Mouse (Mus musculus) stomach, embryonic 14.5 days (tissue): ENCODE measurements around the gene Zdhhc9. TPM values are rescaled to one million over a fixed set of nuclear protein-coding genes. Genes with fewer than 3 reads are reported as not detected.

Experiments used
- ATAC-seq: fragments of 200-750 bp; cut with Nextera tagmentation; 2 replicates; pipeline ENCODE4 v1.8.0; 2017; ENCODE audit warnings: low read depth, moderate TSS enrichment; ENCODE audit not compliant: insufficient number of reproducible peaks, insufficient read depth, low FRiP score
- H3K27ac ChIP-seq: fragments of 300-500 bp; sonication (generic); 2 replicates; pipeline ENCODE4 v1.5.1; 2014; ENCODE audit warnings: mild to moderate bottlenecking, low read length, moderate library complexity, mixed read lengths
- H3K27me3 ChIP-seq: fragments of 300-500 bp; sonication (generic); 2 replicates; pipeline ENCODE4 v1.6.1; 2014; ENCODE audit warnings: low read length, control low read depth, mixed read lengths; ENCODE audit not compliant: control insufficient read depth, insufficient read depth
- H3K36me3 ChIP-seq: fragments of 300-500 bp; sonication (generic); 2 replicates; pipeline ENCODE4 v1.6.1; 2014; ENCODE audit warnings: mild to moderate bottlenecking, control low read depth, low read length, moderate library complexity, mixed read lengths; ENCODE audit not compliant: control insufficient read depth, insufficient read depth
- H3K4me1 ChIP-seq: fragments of 300-500 bp; sonication (generic); 2 replicates; pipeline ENCODE4 v1.6.1; 2014; ENCODE audit warnings: low read length, control low read depth, mixed read lengths; ENCODE audit not compliant: control insufficient read depth, insufficient read depth
- H3K4me2 ChIP-seq: fragments of 300-500 bp; sonication (generic); replicated peaks from 2 replicates; pipeline ENCODE4 v1.6.1; 2014; ENCODE audit warnings: low read depth, low read length, control low read depth
- H3K4me3 ChIP-seq: fragments of 300-500 bp; sonication (generic); 2 replicates; pipeline ENCODE4 v1.5.1; 2014; ENCODE audit warnings: low read depth, low read length, control low read depth
- H3K9ac ChIP-seq: fragments of 300-500 bp; sonication (generic); replicated peaks from 2 replicates; pipeline ENCODE4 v1.6.1; 2014; ENCODE audit warnings: low read depth, mild to moderate bottlenecking, control low read depth, low read length, moderate library complexity, mixed read lengths
- H3K9me3 ChIP-seq: fragments of 300-500 bp; sonication (generic); 2 replicates; pipeline ENCODE4 v1.6.1; 2016; ENCODE audit warnings: low read depth, low read length, control low read depth; ENCODE audit not compliant: control insufficient read depth
- WGBS: fragments of 180-500 bp; shearing (Covaris S2); extraction: QIAGEN DNeasy Blood & Tissue Kit; methylation state at CpG from one replicate; pipeline ENCODE4 v1.1.7; 2014; 5-methylcytosine and 5-hydroxymethylcytosine counted together
- polyA plus RNA-seq: library from polyadenylated mRNA; unstranded; fragments of >200 nt; fragmentation: Nextera tagmentation; extraction: Ambion mirVana; gene quantifications from 2 replicates; pipeline ENCODE4 v1.2.1, GENCODE M21; 2014

Gene Zdhhc9
- polyA plus RNA-seq = 7.1 and 8.2 TPM in 2 replicates

DNA sequence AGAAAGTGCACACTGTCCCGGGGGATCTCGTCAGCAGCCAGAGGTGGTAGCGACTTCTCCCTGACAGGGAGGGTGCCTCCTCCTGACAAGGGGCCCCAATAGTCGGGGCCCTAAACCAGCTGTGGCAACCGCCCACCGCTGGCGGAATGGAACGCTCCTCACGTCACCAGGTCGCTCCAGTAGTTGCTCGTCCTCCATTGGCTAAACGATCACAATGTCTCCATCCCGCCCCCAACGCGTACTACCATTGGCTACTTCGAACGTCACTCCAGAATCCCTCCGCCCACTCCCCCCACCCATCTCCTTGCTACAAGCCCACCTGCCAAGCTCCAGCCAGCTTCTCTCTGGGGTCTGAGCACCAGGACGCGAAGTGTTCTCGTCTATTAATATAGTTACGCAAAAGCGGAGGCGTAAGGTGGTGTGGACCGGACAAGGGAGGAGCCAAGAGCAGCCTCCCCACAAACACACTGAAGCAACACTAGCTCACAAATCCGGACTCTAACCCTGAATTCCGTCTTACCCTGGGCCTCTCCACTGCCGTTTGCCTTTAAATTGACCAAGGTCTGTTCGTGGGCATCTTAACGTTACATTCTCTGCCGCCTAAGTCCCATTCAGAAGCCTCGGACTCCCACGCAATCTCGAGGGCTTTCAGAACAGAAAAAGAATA lies at the start of gene Zdhhc9:
Gene Zdhhc9 (minus strand): TSS at position 360 of the 667 bp plus-strand sequence.
- H3K27me3 ChIP-seq = no peaks in the 10 kb centered on the region
- H3K27ac ChIP-seq = no peak within 1 kb of the TSS
- no peaks in the 10 kb centered on the region for H3K4me1 ChIP-seq
- H3K4me2 ChIP-seq = peak within 1 kb of the TSS; percentile 50
- peak within 1 kb of the TSS; percentile 50; the same call in 1 of the 2 replicates for H3K9ac ChIP-seq
- H3K36me3 ChIP-seq = no peaks in the 10 kb centered on the region
- WGBS = 16% methylated on average over 34 of the region's 34 CpGs
- ATAC-seq = peak; percentile 98
- no peaks in the 10 kb centered on the region for H3K9me3 ChIP-seq
- peak within 1 kb of the TSS; percentile 56 for H3K4me3 ChIP-seq

DNA sequence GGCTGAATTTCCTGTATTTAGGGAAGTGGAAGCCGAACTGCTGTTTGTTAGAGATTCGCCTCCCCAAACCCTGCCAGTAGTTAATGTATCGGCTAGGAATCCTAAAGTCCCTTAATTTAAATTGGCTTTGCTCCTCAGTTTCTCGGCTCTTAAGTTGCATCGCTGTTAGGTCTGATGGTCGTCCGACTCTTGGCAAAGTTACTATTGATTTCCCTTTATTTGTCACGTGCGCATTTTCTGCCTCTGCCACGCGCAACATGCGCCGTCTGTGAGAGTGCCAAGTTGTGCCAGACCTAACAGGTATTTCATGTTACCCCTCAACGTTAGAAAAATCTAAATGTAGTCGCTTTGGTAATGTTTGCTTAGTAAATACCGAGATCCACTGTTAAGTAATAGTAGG lies 48.3 kb upstream of the Zdhhc9 start:
- Histone ChIP-seq H3K27ac (no peak overlapping the region), H3K27me3 (no peaks in the 10 kb centered on the region), H3K9me3 (no peaks in the 10 kb centered on the region), H3K4me3 (peak overlapping the region; percentile 44), H3K4me1 (no peaks in the 10 kb centered on the region), H3K4me2 (peak overlapping the region; percentile 43), H3K36me3 (no peaks in the 10 kb centered on the region; the same call in 1 of the 2 replicates), H3K9ac (peak overlapping the region; percentile 28; the same call in 1 of the 2 replicates)
- no peak for ATAC-seq
- 12% methylated on average over 16 of the region's 16 CpGs for WGBS

DNA sequence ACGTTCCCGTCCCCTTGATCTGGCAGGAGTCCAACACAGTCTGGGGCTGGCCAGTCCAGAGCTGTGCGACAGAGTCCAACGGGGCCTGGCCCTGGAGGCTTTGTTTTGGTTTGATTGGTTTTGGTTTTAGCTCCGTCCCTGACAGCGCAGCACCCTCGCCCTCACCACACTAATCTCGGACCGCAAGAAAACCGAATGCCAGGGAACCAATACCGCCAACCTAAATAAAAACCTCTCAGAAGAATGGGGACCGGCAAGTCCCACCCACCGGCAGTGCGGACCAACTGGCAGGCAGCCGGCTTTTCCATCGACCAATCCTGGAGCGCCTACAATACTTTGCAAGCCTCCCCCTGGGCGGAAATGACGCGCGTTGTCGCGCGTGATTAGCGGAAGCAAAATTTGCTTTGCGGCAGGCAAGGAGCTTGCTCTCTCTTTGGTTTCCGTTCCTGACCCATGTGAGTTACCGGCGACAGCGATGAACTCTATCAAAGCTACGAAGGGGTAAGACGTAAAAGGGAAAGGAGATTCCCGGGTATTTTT lies 47.9 kb upstream of the Zdhhc9 start, which contains the start of gene Utp14a:
Gene Utp14a (plus strand): TSS at position 395 of the 540 bp plus-strand sequence.
- H3K9me3 ChIP-seq = no peaks in the 10 kb centered on the region
- peak; percentile 99 for ATAC-seq
- no peaks in the 10 kb centered on the region for H3K4me1 ChIP-seq

DNA sequence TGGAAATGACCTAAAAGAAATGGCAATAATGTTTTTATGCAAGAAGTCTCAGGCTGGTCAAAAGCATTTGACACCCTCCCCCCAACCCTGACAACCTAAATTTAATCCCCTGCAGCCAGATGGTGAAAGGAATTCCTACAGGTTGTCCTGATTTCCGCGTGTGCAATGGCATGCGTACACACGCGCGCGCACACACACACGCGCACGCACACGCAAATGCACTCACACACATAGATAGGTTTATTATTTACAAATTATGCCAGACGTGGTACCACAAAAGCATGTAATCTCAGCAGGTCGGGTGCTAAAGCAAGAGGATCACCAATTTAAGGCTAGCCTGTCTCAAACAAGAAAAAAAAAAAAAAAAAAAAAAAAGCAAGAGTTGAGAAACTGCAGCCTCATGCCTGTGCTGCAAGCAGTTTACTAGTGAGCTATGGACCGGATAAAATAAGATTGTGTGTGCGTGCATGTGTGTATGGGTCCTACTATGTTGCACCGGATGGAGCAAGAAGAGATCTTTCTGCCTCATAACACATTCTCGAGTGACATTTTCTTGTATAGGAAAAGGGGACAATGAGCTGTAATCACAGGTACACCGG lies 47.3 kb upstream of the Zdhhc9 start:
- Histone ChIP-seq H3K4me2 (peak overlapping the region; percentile 43), H3K36me3 (no peaks in the 10 kb centered on the region), H3K9ac (0 out of 2 replicates have a peak overlapping the region, but pooled peaks have one; percentile 18), H3K9me3 (no peaks in the 10 kb centered on the region), H3K4me1 (no peaks in the 10 kb centered on the region), H3K27me3 (no peaks in the 10 kb centered on the region), H3K27ac (peak overlapping the region; percentile 39; the same call in 1 of the 2 replicates), H3K4me3 (peak overlapping the region; percentile 44)
- ATAC-seq = no peak
- 16% methylated on average over 18 of the region's 18 CpGs for WGBS

More for the DNA sequence above, 47.9 kb upstream of the Zdhhc9 start, which contains the start of gene Utp14a:
- Histone ChIP-seq H3K27ac (peak within 1 kb of the TSS; percentile 39; the same call in 1 of the 2 replicates), H3K9ac (peak within 1 kb of the TSS; percentile 28; the same call in 1 of the 2 replicates), H3K4me3 (peak within 1 kb of the TSS; percentile 44), H3K36me3 (no peaks in the 10 kb centered on the region), H3K27me3 (no peaks in the 10 kb centered on the region), H3K4me2 (peak within 1 kb of the TSS; percentile 43)
- 10% methylated on average over 33 of the region's 33 CpGs for WGBS

DNA sequence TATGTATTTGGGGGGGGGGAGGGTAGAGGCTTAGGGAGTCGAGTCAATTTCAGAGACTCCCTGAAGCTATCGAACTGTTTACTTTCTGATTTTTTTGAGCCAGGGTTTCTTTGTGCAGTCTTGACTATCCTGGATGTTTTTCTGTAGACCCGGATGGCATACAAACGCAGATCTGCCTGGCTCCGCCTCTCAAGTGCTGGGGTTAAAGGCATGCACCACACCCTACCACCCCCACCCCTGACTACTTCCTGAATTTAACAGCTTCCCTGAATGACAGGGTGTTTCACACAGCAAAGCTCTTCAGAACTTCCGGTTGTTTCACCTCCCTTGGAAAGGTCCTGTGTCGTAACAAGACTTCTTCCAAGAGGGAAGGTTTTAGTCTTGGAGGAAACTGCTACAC lies 25.7 kb upstream of the Zdhhc9 start:
- WGBS = 45% methylated on average over 7 of the region's 7 CpGs
- H3K9me3 ChIP-seq = no peaks in the 10 kb centered on the region
- H3K4me1 ChIP-seq = no peaks in the 10 kb centered on the region
- H3K4me2 ChIP-seq = no peak overlapping the region
- no peak overlapping the region for H3K4me3 ChIP-seq
- H3K36me3 ChIP-seq = no peaks in the 10 kb centered on the region
- no peaks in the 10 kb centered on the region for H3K27me3 ChIP-seq
- no peak overlapping the region for H3K9ac ChIP-seq
- H3K27ac ChIP-seq = no peak overlapping the region
- ATAC-seq = 0 out of 2 replicates have a peak, but pooled peaks have one; percentile 33

DNA sequence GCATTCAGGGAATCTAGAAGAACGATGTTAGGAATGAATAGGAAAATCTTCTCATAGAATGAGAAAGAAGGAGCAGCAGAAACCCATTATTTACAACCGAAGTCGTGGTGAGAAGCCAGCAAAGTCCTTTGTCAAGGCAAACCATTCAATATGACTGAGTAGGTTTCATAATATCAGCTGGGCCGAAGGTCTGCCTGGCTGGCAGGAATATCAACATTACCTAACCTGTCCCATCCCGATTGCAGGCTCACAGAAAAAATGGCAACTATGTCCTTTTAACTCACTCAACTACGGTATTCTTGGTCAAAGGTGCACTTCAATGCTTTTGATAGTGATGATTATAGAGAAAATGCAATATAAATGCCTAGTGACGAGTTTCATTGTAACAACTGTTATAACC lies 17.5 kb upstream of the Zdhhc9 start:
- Histone ChIP-seq H3K4me1 (no peaks in the 10 kb centered on the region), H3K9ac (no peak overlapping the region), H3K9me3 (no peaks in the 10 kb centered on the region), H3K36me3 (no peaks in the 10 kb centered on the region), H3K27me3 (no peaks in the 10 kb centered on the region), H3K4me3 (no peak overlapping the region), H3K27ac (no peak overlapping the region), H3K4me2 (no peak overlapping the region)
- 78% methylated on average over 7 of the region's 7 CpGs for WGBS
- no peak for ATAC-seq

DNA sequence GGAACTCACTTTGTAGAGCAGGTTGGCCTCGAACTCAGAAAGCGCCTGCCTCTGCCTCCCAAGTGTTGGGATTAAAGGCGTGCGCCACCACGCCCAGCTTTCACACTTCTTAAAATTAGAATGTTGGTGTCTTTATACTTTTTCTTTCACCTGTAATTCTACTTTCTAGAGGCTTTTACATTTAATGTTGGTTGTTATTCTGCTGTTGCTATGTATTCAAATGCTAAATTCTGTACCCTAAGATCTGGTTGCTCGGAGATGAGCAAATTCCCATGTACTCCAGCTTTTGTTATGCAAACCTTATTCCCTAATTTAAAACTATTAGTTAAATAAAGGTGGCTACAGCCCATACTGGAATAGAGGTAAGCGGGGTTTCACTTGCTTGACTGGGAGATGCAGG lies 14.0 kb upstream of the Zdhhc9 start:
- H3K4me1 ChIP-seq = no peaks in the 10 kb centered on the region
- no peak overlapping the region for H3K27ac ChIP-seq
- H3K4me2 ChIP-seq = no peak overlapping the region
- H3K36me3 ChIP-seq = no peaks in the 10 kb centered on the region
- H3K9me3 ChIP-seq = no peaks in the 10 kb centered on the region
- H3K27me3 ChIP-seq = no peaks in the 10 kb centered on the region
- H3K4me3 ChIP-seq = no peak overlapping the region
- WGBS = 86% methylated on average over 7 of the region's 7 CpGs
- H3K9ac ChIP-seq = no peak overlapping the region
- no peak for ATAC-seq

DNA sequence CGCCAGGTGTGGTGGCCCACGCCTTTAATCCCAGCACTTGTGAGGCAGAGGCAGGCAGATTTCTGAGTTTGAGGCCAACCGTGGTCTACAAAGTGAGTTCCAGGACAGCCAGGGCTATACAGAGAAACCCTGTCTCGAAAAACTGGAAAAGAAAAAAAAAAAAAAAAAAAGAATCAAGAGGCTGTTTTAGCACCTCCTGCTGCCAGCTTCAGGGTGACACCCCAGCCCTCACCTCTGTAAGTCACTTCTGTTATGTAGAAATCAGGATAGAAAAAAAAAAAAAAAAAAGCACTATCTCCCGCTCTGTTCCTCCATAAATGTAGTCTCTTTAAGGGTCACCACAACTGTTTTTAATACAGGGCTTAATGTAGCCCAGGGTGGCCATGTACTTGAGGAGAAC lies 10.8 kb upstream of the Zdhhc9 start:
- H3K4me3 ChIP-seq = no peak overlapping the region
- no peaks in the 10 kb centered on the region for H3K9me3 ChIP-seq
- WGBS = 84% methylated on average over 5 of the region's 5 CpGs

More for the DNA sequence above, 10.8 kb upstream of the Zdhhc9 start:
- no peak for ATAC-seq
- Histone ChIP-seq H3K36me3 (no peaks in the 10 kb centered on the region), H3K4me1 (no peaks in the 10 kb centered on the region), H3K9ac (no peak overlapping the region), H3K27ac (no peak overlapping the region), H3K27me3 (no peaks in the 10 kb centered on the region), H3K4me2 (no peak overlapping the region)
